Mouse (Mus musculus): Measurements from ENCODE around the gene Crim1.

Crim1 gene

GRCm38 (mm10) chr17:78286021-78286420 lies 86.0 kb downstream of the Crim1 start:
- 93% methylated on average over 13 of the region's 13 CpGs for WGBS

GRCm38 (mm10) chr17:78287391-78287790 lies 87.3 kb downstream of the Crim1 start:
- whole genome bisulfite sequencing = 63% methylated on average over 2 of the region's 2 CpGs

- WGBS = 86% methylated on average over 6 of the region's 6 CpGs
Observed at GRCm38 (mm10) chr17:78290153-78290876, 90.3 kb downstream of the Crim1 start.

GRCm38 (mm10) chr17:78291030-78291429 lies 91.0 kb downstream of the Crim1 start:
- 94% methylated on average over 5 of the region's 5 CpGs for WGBS

- WGBS = 90% methylated on average over 7 of the region's 7 CpGs
Observed at GRCm38 (mm10) chr17:78292301-78292700, 92.3 kb downstream of the Crim1 start.

- 85% methylated on average over 10 of the region's 10 CpGs for WGBS
Observed at GRCm38 (mm10) chr17:78292827-78293488, 92.9 kb downstream of the Crim1 start.

GRCm38 (mm10) chr17:78295979-78296378 lies 95.9 kb downstream of the Crim1 start:
- WGBS = 74% methylated on average over 7 of the region's 7 CpGs

GRCm38 (mm10) chr17:78298140-78298539 lies 98.1 kb downstream of the Crim1 start:
- WGBS = 76% methylated on average over 5 of the region's 5 CpGs

- 76% methylated on average over 8 of the region's 8 CpGs for WGBS
Observed at GRCm38 (mm10) chr17:78298967-78299540, 99.0 kb downstream of the Crim1 start.

GRCm38 (mm10) chr17:78303053-78303452 lies 103.0 kb downstream of the Crim1 start:
- WGBS = 92% methylated on average over 2 of the region's 2 CpGs

GRCm38 (mm10) chr17:78304059-78304458 lies 104.0 kb downstream of the Crim1 start:
- WGBS = 54% methylated on average over 13 of the region's 13 CpGs

GRCm38 (mm10) chr17:78306434-78306833 lies 106.4 kb downstream of the Crim1 start:
- 98% methylated on average over 9 of the region's 9 CpGs for WGBS

GRCm38 (mm10) chr17:78308221-78308620 lies 108.2 kb downstream of the Crim1 start:
- 88% methylated on average over 9 of the region's 9 CpGs for WGBS

GRCm38 (mm10) chr17:78313006-78313405 lies 113.0 kb downstream of the Crim1 start:
- 63% methylated on average over 12 of the region's 12 CpGs for WGBS

- 65% methylated on average over 5 of the region's 5 CpGs for WGBS
Observed at GRCm38 (mm10) chr17:78313612-78314011, 113.6 kb downstream of the Crim1 start.

- WGBS = 79% methylated on average over 11 of the region's 11 CpGs
Observed at GRCm38 (mm10) chr17:78315659-78316058, 115.6 kb downstream of the Crim1 start.

GRCm38 (mm10) chr17:78317381-78317780 lies 117.3 kb downstream of the Crim1 start:
- WGBS = 89% methylated on average over 5 of the region's 5 CpGs

GRCm38 (mm10) chr17:78318810-78319209 lies 118.8 kb downstream of the Crim1 start:
- WGBS = 95% methylated on average over 3 of the region's 3 CpGs

GRCm38 (mm10) chr17:78321216-78321835 lies 121.3 kb downstream of the Crim1 start:
- 90% methylated on average over 11 of the region's 11 CpGs for WGBS

- WGBS = 56% methylated on average over 18 of the region's 18 CpGs
Observed at GRCm38 (mm10) chr17:78322369-78323335, 122.6 kb downstream of the Crim1 start.

GRCm38 (mm10) chr17:78325761-78326332 lies 125.8 kb downstream of the Crim1 start:
- WGBS = 91% methylated on average over 7 of the region's 7 CpGs
